Mouse (Mus musculus): ENCODE results near the gene Ift122.

DNA sequence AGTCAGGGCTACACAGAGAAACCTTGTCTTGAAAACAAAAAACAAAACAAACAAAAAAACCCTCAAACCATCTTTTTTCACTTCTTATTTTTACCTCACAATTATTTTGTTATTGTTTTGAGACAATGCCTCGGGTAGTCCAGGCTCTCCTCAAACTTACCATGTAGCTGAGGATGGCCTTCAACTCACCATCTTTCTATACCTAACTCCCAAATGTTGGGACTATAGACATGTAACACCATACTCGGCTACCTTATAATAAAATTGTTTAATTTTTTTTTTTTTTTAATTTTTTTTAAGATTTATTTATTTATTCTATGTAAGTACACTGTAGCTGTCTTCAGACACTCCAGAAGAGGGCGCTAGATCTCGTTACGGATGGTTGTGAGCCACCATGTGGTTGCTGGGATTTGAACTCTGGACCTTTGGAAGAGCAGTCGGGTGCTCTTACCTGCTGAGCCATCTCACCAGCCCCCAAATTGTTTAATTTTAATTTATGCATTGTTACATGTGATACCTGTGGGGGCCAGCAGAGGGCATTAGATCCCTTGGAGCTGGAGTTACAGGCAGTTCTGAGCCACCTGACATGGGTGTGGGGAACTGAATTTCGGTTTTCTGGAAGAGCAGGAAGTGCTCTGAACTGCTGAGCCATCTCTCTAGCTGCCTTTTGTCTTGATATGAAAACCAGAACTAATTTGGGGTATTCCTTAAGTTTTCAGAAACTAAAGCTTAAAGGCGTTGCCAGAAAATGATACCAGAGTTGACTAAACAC lies 6.4 kb upstream of the Ift122 start:
- TF ChIP-seq POLR2A (IDR thresholded peaks at IDR 0.05; ENCODE audit: insufficient read length, low read depth) (no peak), MAX (IDR thresholded peaks at IDR 0.05; ENCODE audit: low read depth) (no peak), MYOG (IDR thresholded peaks at IDR 0.05; ENCODE audit: control insufficient read depth in 1 of 3, insufficient read depth in 1 of 3, insufficient read length in 2 of 3, low read depth in 2 of 3) (no peak), POLR2AphosphoS2 (IDR thresholded peaks at IDR 0.05; ENCODE audit: insufficient read length, low read depth) (no peak), CEBPB (IDR thresholded peaks at IDR 0.05; ENCODE audit: insufficient read depth, poor library complexity, severe bottlenecking) (no peak), USF1 (IDR thresholded peaks at IDR 0.05; ENCODE audit: low read depth) (no peak), TCF12 (IDR thresholded peaks at IDR 0.05; ENCODE audit: insufficient read depth, poor library complexity, severe bottlenecking) (no peak)

Data from myocyte (in vitro differentiated cells).